Mouse (Mus musculus) left cerebral cortex, adult 2 months (tissue): ENCODE data around the gene Tmem274. TPM values are rescaled to one million over a fixed set of nuclear protein-coding genes. Genes with fewer than 3 reads are reported as not detected.

Experiments used
- DNase-seq, 2 experiments: peaks; one replicate each; pipeline ENCODE4 v3.0.0; 2021 to 2022; ENCODE audit warnings: low spot score in 2 of 2, mixed read lengths in 1 of 2; ENCODE audit errors: extremely low spot score in 1 of 2
- H3K27ac ChIP-seq: fragments of 200-600 bp; 2 replicates; pipeline ENCODE4 v1.8.1; 2022
- H3K4me3 ChIP-seq: fragments of 200-600 bp; 2 replicates; pipeline ENCODE4 v1.8.1; 2022
- CTCF ChIP-seq: fragments of 200-600 bp; IDR thresholded peaks from 2 replicates; pipeline ENCODE4 v1.8.1; 2022; ENCODE audit warnings: antibody characterized with exemption, mild to moderate bottlenecking, moderate library complexity
- intact Hi-C: fragments of 180-260 bp; cut with DNase I; formaldehyde crosslinking; loops from one replicate; pipeline ENCODE4 v1.15.1; 2025
- total RNA-seq, 2 experiments: library from RNA; stranded (reverse); gene quantifications; 2 replicates each; pipeline ENCODE4 v1.2.3; 2021

Gene Tmem274
- total RNA-seq, 2 experiments from 2014 or later: not detected

DNA sequence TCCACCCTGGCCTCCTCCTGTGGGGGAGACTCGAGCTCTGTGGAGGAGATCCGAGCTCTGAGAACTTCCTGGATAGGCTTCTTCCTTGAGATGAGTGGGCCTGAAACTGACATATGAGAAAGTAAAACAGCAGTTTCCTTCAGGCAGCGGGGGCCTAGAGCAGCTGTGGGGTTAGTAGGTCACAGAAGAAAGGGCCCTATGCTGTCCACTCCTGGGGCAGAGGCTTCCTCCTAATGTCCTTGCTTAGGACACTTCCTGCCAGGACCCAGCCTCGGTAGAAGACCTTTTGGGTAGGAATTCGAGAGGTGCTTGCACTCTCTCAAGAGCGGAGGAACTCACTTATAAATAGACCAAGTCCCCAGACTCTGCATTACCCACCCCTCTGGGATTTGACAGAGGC, 52.5 kb downstream of the Tmem274 start:
- no peak for TF ChIP-seq CTCF
- Histone ChIP-seq H3K27ac (no peak overlapping the region), H3K4me3 (no peak overlapping the region)
- no peak for DNase-seq
- intact Hi-C loops: no loop called here

Other genes with a start within 250 kb of the Tmem274 start
- gene Kif1b, start 169.7 kb upstream of the Tmem274 start, total RNA-seq: 100 to 1,000 TPM; 444 to 487 TPM
- 100 to 1,000 TPM; 110 TPM for gene Ube4b, start 50.6 kb upstream of the Tmem274 start, total RNA-seq
- gene Rbp7, start 22.4 kb upstream of the Tmem274 start, total RNA-seq: not detected
- gene Nmnat1, start 7.8 kb downstream of the Tmem274 start, total RNA-seq: 10 to 100 TPM in 1 of 2 experiments, 1 to 10 TPM in 1; 9.9 to 12.8 TPM
- gene Lzic, start 7.9 kb downstream of the Tmem274 start, total RNA-seq: 10 to 100 TPM; 16.8 to 17.6 TPM
- 10 to 100 TPM; 35.3 to 35.9 TPM for gene Ctnnbip1, start 40.9 kb downstream of the Tmem274 start, total RNA-seq
- 1,000 to 10,000 TPM; 1,405 to 1,413 TPM for gene Clstn1, start 109.1 kb downstream of the Tmem274 start, total RNA-seq
- gene Pik3cd, start 225.2 kb downstream of the Tmem274 start, total RNA-seq: 10 to 100 TPM; 24.6 to 25.4 TPM